In genomic region chr11:85392179-85392863, GRCm38 (mm10) we compare ENCODE assay signal across 11 mouse cellular contexts. TPM values are rescaled to one million over a fixed set of nuclear protein-coding genes. Genes with fewer than 3 reads are reported as not detected.
A peak's percentile ranks its signal among the peaks of the same experiment; 100 is the strongest.
DNase-seq lines count a peak whose midpoint lies in the region; ATAC-seq lines count a peak whose summit lies in the region.
"Had no signal": no experiment of that assay in that cellular context is flagged by ENCODE, and none has a peak within 500 bp of the region (broad histone marks: within the 10 kb centered on the region; RNA-seq: fewer than 3 reads in every experiment).

No protein-coding gene starts in this region.

- H3K4me1 ChIP-seq in hindbrain, embryonic 11.5 days (replicated peaks; ENCODE audit: control insufficient read depth, insufficient read depth, low read length), result peaks cover 3% of the 10 kb centered on the region; the same call in 1 of the 2 replicates
- H3K4me1 ChIP-seq: liver, embryonic 15.5 days had no signal

- DNase-seq in heart, adult 18-20 months, result peak; percentile 22 to 28
- no peak for DNase-seq in heart, postnatal 25 days (ENCODE audit: low spot score)
- DNase-seq in Muller cell, postnatal 12 days (ENCODE audit: inconsistent ontology term), result peak; percentile 93
- DNase-seq in hindbrain, embryonic 11.5 days (ENCODE audit: low spot score), result peak; percentile 49
- DNase-seq in lung, postnatal 10 days, result peak; percentile 80
- no peak for DNase-seq in layer of hippocampus, postnatal 25 days (ENCODE audit: extremely low spot score in 1 of 2, low spot score in 1 of 2)
- no peak for DNase-seq in right cerebral cortex, adult 2 months (ENCODE audit: low spot score in 2 of 2)

- no peak for ATAC-seq in hindbrain, embryonic 11.5 days (ENCODE audit: low FRiP score)
- no peak for ATAC-seq in CD4-positive, CD25-positive, alpha-beta regulatory T cell, adult 4 months

- no peak overlapping the region for H3K4me3 ChIP-seq in hindbrain, embryonic 11.5 days (ENCODE audit: low read depth, low read length)
- H3K4me3 ChIP-seq: erythroblast, embryonic 14.5 days; liver, embryonic 15.5 days had no signal

- no peaks in the 10 kb centered on the region for H3K36me3 ChIP-seq in hindbrain, embryonic 11.5 days (ENCODE audit: control insufficient read depth, insufficient read depth, low read length)
- H3K36me3 ChIP-seq: liver, embryonic 15.5 days had no signal

- no peak overlapping the region for H3K9ac ChIP-seq in hindbrain, embryonic 11.5 days (ENCODE audit: low read depth, low read length)
- H3K9ac ChIP-seq: liver, embryonic 15.5 days had no signal

- no peaks in the 10 kb centered on the region for H3K9me3 ChIP-seq in hindbrain, embryonic 11.5 days (ENCODE audit: control insufficient read depth, low read length)
- H3K9me3 ChIP-seq: liver, embryonic 15.5 days had no signal

- H3K27ac ChIP-seq in hindbrain, embryonic 11.5 days (ENCODE audit: low read depth, low read length), result peak overlapping the region; percentile 54; the same call in 1 of the 2 replicates
- H3K27ac ChIP-seq: liver, embryonic 15.5 days had no signal

- H3K4me2 ChIP-seq in hindbrain, embryonic 11.5 days (replicated peaks; ENCODE audit: low read depth, low read length), result no peak overlapping the region
- H3K4me2 ChIP-seq: liver, embryonic 15.5 days had no signal

- intact Hi-C loops in heart, postnatal 25 days (cut with DNase I), result loop anchor here (5.0 kb wide), 1 partner anchor 70 kb away; no protein-coding TSS in a partner anchor

- no peaks in the 10 kb centered on the region for H3K27me3 ChIP-seq in hindbrain, embryonic 11.5 days (ENCODE audit: control insufficient read depth, insufficient read depth, low read length)
- H3K27me3 ChIP-seq: CH12.LX; liver, embryonic 15.5 days had no signal

- WGBS in hindbrain, embryonic 11.5 days, result 45% methylated on average over 12 of the region's 12 CpGs

RNA-seq across cellular contexts. Expression of gene Bcas3, which starts 39.4 kb away (rescaled TPM):
- 10 to 100 TPM; 33.6 to 40.6 TPM for total RNA-seq in heart, adult 18-20 months (2021)
- total RNA-seq in heart, postnatal 25 days (2021), result 10 to 100 TPM; 31.1 to 43.7 TPM
- 32.6 and 33.3 TPM in 2 replicates for polyA plus RNA-seq in hindbrain, embryonic 11.5 days (2014; fragmentation: Nextera tagmentation; extraction: Ambion mirVana)
- polyA plus RNA-seq in CD4-positive, CD25-positive, alpha-beta regulatory T cell, adult 4 months (2017; shearing (Covaris generic)), result 10 to 100 TPM; 56.0 to 63.1 TPM
- total RNA-seq in layer of hippocampus, postnatal 25 days (2021), result 10 to 100 TPM; 67.5 to 68.6 TPM

Comparison
In these comparisons a context has a peak if more than half of its experiments do, and no peak if none do; other contexts are left out.
1. DNase-seq: peak in heart, adult 18-20 months (2 of 2), Muller cell, postnatal 12 days (single experiment), hindbrain, embryonic 11.5 days (single experiment) and lung, postnatal 10 days (single experiment); none in heart, postnatal 25 days (single experiment), layer of hippocampus, postnatal 25 days (0 of 2) and right cerebral cortex, adult 2 months (0 of 2).